Mouse (Mus musculus) stomach, postnatal 0 days (tissue): ENCODE measurements around the gene Slit3. TPM values are rescaled to one million over a fixed set of nuclear protein-coding genes. Genes with fewer than 3 reads are reported as not detected.

Experiments
- ATAC-seq: fragments of 200-750 bp; cut with Nextera tagmentation; 2 replicates; pipeline ENCODE4 v1.8.0; 2017; ENCODE audit not compliant: low FRiP score, low TSS enrichment
- DNase-seq: peaks from one replicate; pipeline ENCODE4 v3.0.0-alpha.2; 2016; ENCODE audit warnings: low spot score
- H3K27ac ChIP-seq: fragments of 300-500 bp; sonication (generic); replicated peaks from 2 replicates; pipeline ENCODE4 v1.5.1; 2014; ENCODE audit warnings: mild to moderate bottlenecking, control low read depth
- H3K27me3 ChIP-seq: fragments of 300-500 bp; sonication (generic); 2 replicates; pipeline ENCODE4 v1.6.1; 2014; ENCODE audit warnings: low read length; ENCODE audit not compliant: control insufficient read depth, insufficient read depth
- H3K36me3 ChIP-seq: fragments of 300-500 bp; sonication (generic); 2 replicates; pipeline ENCODE4 v1.6.1; 2014; ENCODE audit warnings: low read length, mixed read lengths; ENCODE audit not compliant: control insufficient read depth, insufficient read depth
- H3K4me1 ChIP-seq: fragments of 300-500 bp; sonication (generic); replicated peaks from 2 replicates; pipeline ENCODE4 v1.6.1; 2014; ENCODE audit warnings: antibody characterized with exemption; ENCODE audit not compliant: control insufficient read depth, insufficient read depth
- H3K4me2 ChIP-seq: fragments of 300-500 bp; sonication (generic); replicated peaks from 2 replicates; pipeline ENCODE4 v1.6.1; 2014; ENCODE audit warnings: low read depth, mild to moderate bottlenecking, control low read depth, moderate library complexity
- H3K4me3 ChIP-seq: fragments of 300-500 bp; sonication (generic); 2 replicates; pipeline ENCODE4 v1.5.1; 2014; ENCODE audit warnings: low read depth, low read length, control low read depth
- H3K9ac ChIP-seq: fragments of 300-500 bp; sonication (generic); 2 replicates; pipeline ENCODE4 v1.6.1; 2014; ENCODE audit warnings: mild to moderate bottlenecking, low read length, control low read depth, mixed read lengths
- H3K9me3 ChIP-seq: fragments of 300-500 bp; sonication (generic); 2 replicates; pipeline ENCODE4 v1.6.1; 2016; ENCODE audit warnings: low read length; ENCODE audit not compliant: control insufficient read depth
- CTCF ChIP-seq: IDR thresholded peaks from 2 replicates; pipeline ENCODE4 v1.5.1; 2016; ENCODE audit warnings: antibody characterized with exemption, low read depth, mild to moderate bottlenecking, moderate library complexity
- EP300 ChIP-seq: optimal IDR thresholded peaks from 2 replicates; pipeline ENCODE3; 2016; ENCODE audit warnings: antibody characterized with exemption
- WGBS: fragments of 180-500 bp; shearing (Covaris S2); extraction: QIAGEN DNeasy Blood & Tissue Kit; methylation state at CpG from one replicate; pipeline ENCODE4 v1.1.7; 2014; 5-methylcytosine and 5-hydroxymethylcytosine counted together
- polyA plus RNA-seq: library from polyadenylated mRNA; unstranded; fragments of >200 nt; fragmentation: Nextera tagmentation; extraction: Ambion mirVana; gene quantifications from 2 replicates; pipeline ENCODE4 v1.2.1, GENCODE M21; 2015

The Slit3 gene
- polyA plus RNA-seq, 1 experiment from 2014 or later, result 8.1 TPM

DNA sequence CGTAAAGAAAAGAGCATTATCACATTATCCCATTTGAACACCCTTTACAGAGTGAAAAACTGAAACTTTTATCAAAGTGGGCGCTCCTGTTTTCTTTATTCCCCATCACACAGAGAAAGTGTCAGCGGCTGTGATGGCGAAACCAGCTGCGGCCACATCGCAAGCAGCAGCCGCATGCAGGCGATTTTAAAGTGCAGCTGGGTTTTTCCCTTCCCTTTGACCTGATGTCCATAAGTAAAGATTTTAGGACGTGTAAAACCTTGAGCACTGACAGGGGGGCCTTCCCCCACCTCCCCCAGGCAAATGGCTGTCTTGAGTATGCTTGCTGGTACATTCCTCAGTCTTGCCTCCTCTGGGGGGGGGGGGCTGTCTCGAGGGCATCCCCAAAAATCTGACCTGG lies 266.8 kb downstream of the Slit3 start:
- DNase-seq (no peak), ATAC-seq (no peak)
- Histone ChIP-seq H3K4me3 (no peak overlapping the region), H3K27me3 (no peaks in the 10 kb centered on the region), H3K4me1 (no peaks in the 10 kb centered on the region), H3K36me3 (no peaks in the 10 kb centered on the region), H3K9me3 (no peaks in the 10 kb centered on the region), H3K27ac (no peak overlapping the region), H3K9ac (no peak overlapping the region), H3K4me2 (no peak overlapping the region)
- WGBS, result 65% methylated on average over 10 of the region's 10 CpGs
- TF ChIP-seq EP300 (no peak), CTCF (no peak)

DNA sequence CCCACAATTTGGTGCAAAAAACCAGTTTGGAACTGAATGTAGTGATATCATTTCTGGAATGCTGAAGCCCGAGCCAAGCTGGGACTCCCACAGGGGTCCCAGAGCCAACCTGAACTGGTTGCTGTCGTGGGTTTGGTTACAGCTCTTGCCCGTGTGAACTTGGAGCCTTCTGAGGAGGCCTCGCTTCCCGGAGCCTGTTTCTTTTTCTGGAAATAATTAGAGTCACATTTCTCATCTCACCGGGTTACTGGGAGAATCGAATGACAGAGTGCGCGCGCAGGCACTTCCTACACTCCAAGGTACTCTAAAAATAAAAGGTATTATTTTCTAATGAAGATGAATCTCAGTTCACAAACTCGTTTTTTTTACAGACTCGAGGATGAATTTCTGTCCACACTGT lies 267.4 kb downstream of the Slit3 start:
- 65% methylated on average over 12 of the region's 12 CpGs for whole genome bisulfite sequencing
- no peaks in the 10 kb centered on the region for H3K27me3 ChIP-seq
- H3K4me2 ChIP-seq, result no peak overlapping the region
- H3K4me1 ChIP-seq, result no peaks in the 10 kb centered on the region
- no peak for DNase-seq
- no peak overlapping the region for H3K27ac ChIP-seq
- H3K36me3 ChIP-seq, result no peaks in the 10 kb centered on the region
- TF ChIP-seq EP300 (no peak), CTCF (no peak)
- H3K9me3 ChIP-seq, result no peaks in the 10 kb centered on the region
- no peak overlapping the region for H3K9ac ChIP-seq
- H3K4me3 ChIP-seq, result no peak overlapping the region
- no peak for ATAC-seq

DNA sequence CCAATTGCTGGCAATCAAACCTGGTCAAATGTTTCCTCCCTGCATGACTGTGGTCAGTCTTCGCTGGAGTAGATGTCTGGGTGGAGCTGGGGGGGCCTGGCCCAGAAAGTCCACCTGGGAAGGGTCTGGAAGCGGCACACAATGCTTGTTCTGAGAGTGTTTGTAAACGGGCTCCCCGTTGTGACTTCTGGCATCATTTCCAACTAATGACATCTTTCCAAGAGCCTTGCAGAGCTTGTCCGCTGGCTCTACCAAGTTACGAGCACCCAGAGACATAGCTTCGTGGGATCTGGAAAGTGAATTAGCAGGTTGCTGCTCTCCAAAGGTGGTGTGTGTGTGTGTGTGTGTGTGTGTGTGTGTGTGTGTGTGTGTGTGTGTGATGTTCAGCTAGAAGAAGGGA lies 268.3 kb downstream of the Slit3 start:
- no peak overlapping the region for H3K9ac ChIP-seq
- 85% methylated on average over 7 of the region's 7 CpGs for WGBS
- ATAC-seq (no peak), DNase-seq (no peak)
- no peaks in the 10 kb centered on the region for H3K27me3 ChIP-seq
- H3K4me3 ChIP-seq, result no peak overlapping the region
- TF ChIP-seq EP300 (no peak), CTCF (no peak)
- no peak overlapping the region for H3K27ac ChIP-seq
- H3K4me1 ChIP-seq, result no peaks in the 10 kb centered on the region
- H3K9me3 ChIP-seq, result no peaks in the 10 kb centered on the region
- no peak overlapping the region for H3K4me2 ChIP-seq
- no peaks in the 10 kb centered on the region for H3K36me3 ChIP-seq

DNA sequence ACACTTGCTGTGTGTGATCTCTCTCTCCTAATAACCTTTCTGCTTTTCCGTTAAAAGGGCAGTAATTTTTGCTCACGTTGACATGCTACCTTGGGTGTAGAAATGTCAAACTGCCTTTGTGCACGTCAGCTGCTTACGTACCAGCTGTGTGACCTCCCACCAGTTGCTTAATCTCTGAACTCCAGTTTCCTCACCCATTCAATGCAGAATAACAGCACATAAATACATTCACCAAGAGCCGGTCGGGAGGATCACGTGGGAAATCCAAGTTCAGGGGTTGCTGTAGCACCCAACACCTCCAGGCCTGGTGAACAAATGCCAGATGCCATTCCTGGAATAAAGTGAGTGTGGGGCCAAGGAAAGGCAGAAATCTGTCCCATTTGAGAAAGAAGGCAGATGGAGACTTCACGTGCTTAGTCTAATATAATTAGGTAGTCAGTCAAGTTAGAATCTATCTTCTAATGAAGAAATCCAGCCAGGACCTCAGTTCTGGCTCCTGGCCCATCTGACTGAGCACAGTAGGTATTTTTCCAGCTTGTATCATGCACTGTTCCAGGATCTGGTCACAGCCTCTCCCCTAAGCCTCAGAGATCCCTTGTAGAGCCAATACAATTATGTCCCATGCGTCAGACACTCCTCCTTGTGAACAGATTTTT lies 268.9 kb downstream of the Slit3 start:
- 78% methylated on average over 9 of the region's 9 CpGs for WGBS
- no peaks in the 10 kb centered on the region for H3K27me3 ChIP-seq
- no peak overlapping the region for H3K27ac ChIP-seq
- no peak overlapping the region for H3K9ac ChIP-seq
- DNase-seq (no peak), ATAC-seq (no peak)
- H3K36me3 ChIP-seq, result no peaks in the 10 kb centered on the region
- H3K4me1 ChIP-seq, result no peaks in the 10 kb centered on the region
- H3K4me2 ChIP-seq, result no peak overlapping the region
- TF ChIP-seq EP300, result no peak
- no peak for TF ChIP-seq CTCF
- no peaks in the 10 kb centered on the region for H3K9me3 ChIP-seq
- H3K4me3 ChIP-seq, result no peak overlapping the region

DNA sequence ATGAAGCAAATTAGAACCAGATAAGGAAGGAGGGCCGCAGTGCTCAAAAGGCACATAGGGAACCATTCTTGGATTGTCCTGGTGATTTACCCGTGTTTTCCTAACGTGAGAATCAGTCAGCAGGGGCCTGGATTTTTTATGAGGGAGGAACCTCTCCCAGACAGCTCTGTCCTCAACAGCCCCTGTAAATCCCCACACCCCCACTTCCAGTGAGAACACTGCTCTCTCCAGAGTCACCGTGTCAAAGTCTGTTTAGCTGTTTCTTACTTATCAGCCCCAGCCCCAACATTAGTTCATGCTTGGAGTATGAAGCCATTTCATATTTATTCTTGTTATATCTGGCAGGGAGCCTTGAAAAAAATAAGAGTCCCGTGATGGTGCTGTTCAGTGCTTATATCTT lies 272.8 kb downstream of the Slit3 start:
- H3K4me3 ChIP-seq, result no peak overlapping the region
- H3K4me2 ChIP-seq, result no peak overlapping the region
- no peaks in the 10 kb centered on the region for H3K9me3 ChIP-seq
- H3K27me3 ChIP-seq, result no peaks in the 10 kb centered on the region
- no peaks in the 10 kb centered on the region for H3K4me1 ChIP-seq
- TF ChIP-seq CTCF (no peak), EP300 (no peak)
- 44% methylated on average over 5 of the region's 5 CpGs for WGBS
- no peaks in the 10 kb centered on the region for H3K36me3 ChIP-seq
- DNase-seq (no peak), ATAC-seq (no peak)
- H3K27ac ChIP-seq, result no peak overlapping the region
- no peak overlapping the region for H3K9ac ChIP-seq

DNA sequence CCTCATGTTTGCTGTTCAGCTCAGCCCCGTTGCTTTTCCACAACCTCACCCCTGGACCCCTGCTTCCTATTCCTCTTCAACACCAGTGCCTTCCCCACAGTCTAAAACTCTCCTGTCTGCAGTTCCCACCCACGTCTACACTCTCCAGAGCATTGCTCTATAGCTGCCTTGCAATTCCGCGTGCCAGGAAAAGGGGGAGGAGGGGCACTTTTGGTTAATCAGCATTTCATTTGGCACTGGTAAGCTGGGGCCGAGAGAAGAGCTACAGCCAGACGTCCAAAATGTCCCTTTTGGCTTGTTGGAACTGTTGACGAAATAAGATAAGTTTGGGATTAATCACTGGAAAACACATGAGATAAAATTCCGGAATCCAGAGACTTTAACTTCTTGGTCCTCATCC lies 274.4 kb downstream of the Slit3 start:
- no peak for ATAC-seq
- no peak overlapping the region for H3K9ac ChIP-seq
- TF ChIP-seq CTCF, result no peak
- no peak for TF ChIP-seq EP300
- DNase-seq, result no peak
- H3K36me3 ChIP-seq, result no peaks in the 10 kb centered on the region
- no peak overlapping the region for H3K27ac ChIP-seq
- H3K4me3 ChIP-seq, result no peak overlapping the region
- H3K9me3 ChIP-seq, result no peaks in the 10 kb centered on the region
- no peak overlapping the region for H3K4me2 ChIP-seq
- no peaks in the 10 kb centered on the region for H3K27me3 ChIP-seq
- no peaks in the 10 kb centered on the region for H3K4me1 ChIP-seq
- WGBS, result 61% methylated on average over 8 of the region's 8 CpGs
